Comparison of ENCODE assay signal across 13 mouse cellular contexts in genomic region chr9:15531204-15531603, GRCm38 (mm10).
"Had no signal": no experiment of that assay in that cellular context is flagged by ENCODE, and none has a peak within 500 bp of the region (broad histone marks: within the 10 kb centered on the region; RNA-seq: fewer than 3 reads in every experiment).

No protein-coding gene starts in this region.

- H3K4me3 ChIP-seq: layer of hippocampus, adult 2 months; limb, embryonic 12.5 days; liver, embryonic 13.5 days; midbrain, embryonic 12.5 days had no signal

- H3K27me3 ChIP-seq: limb, embryonic 12.5 days; liver, embryonic 13.5 days; midbrain, embryonic 12.5 days had no signal

- DNase-seq: kidney, adult 11 months; kidney, postnatal 25 days; liver; liver, embryonic 13.5 days; liver, postnatal 0 days; retina, postnatal 1 day; thymus, adult 2 months; thymus, postnatal 25 days had no signal

- H3K9ac ChIP-seq: limb, embryonic 12.5 days; liver, embryonic 13.5 days; liver, postnatal 0 days; midbrain, embryonic 12.5 days had no signal

- H3K27ac ChIP-seq: layer of hippocampus, adult 2 months; limb, embryonic 12.5 days; liver, embryonic 13.5 days; midbrain, embryonic 12.5 days had no signal

- H3K4me2 ChIP-seq: limb, embryonic 12.5 days; liver, embryonic 13.5 days; midbrain, embryonic 12.5 days had no signal

- H3K9me3 ChIP-seq: limb, embryonic 12.5 days; liver, embryonic 13.5 days; midbrain, embryonic 12.5 days had no signal

- ATAC-seq: hindbrain, embryonic 16.5 days; liver, postnatal 0 days; midbrain, embryonic 16.5 days had no signal

- H3K36me3 ChIP-seq: liver, embryonic 13.5 days; midbrain, embryonic 12.5 days had no signal
